Mouse (Mus musculus) layer of hippocampus, postnatal 25 days (tissue): ENCODE data around the gene Lce1m. TPM values are rescaled to one million over a fixed set of nuclear protein-coding genes. Genes with fewer than 3 reads are reported as not detected.
"Not testable (repeated sequence)": the region's sequence is repeated elsewhere in the genome, so short reads cannot be mapped to it uniquely, and the experiment has no call there.

Source experiments
- DNase-seq, 2 experiments: peaks; one replicate each; pipeline ENCODE4 v3.0.0; 2022; ENCODE audit warnings: mixed read lengths in 2 of 2, low spot score in 1 of 2; ENCODE audit errors: extremely low spot score in 1 of 2
- total RNA-seq, 2 experiments: library from RNA; stranded (reverse); gene quantifications; 2 replicates each; pipeline ENCODE4 v1.2.3; 2021

Lce1m gene
- not detected for total RNA-seq

GRCm38 (mm10) chr3:93018960-93019359 is at the start of gene Lce1m:
TSS of gene Lce1m (minus strand) at chr3:93019060.
- no peak for DNase-seq

- not testable (repeated sequence) for DNase-seq
These were observed 49.7 kb upstream of the Lce1m start, which contains the start of gene Gm4858 for GRCm38 (mm10) chr3:93068523-93068922. TSS of gene Gm4858 (plus strand) at chr3:93068823.

- peak in 1 of 2 experiments; percentile 16 for DNase-seq
These were observed 34.1 kb upstream of the Lce1m start for GRCm38 (mm10) chr3:93052826-93053474.

- DNase-seq, result no peak
These were observed 31.3 kb upstream of the Lce1m start for GRCm38 (mm10) chr3:93050182-93050581.

- peak in 1 of 2 experiments; percentile 14 for DNase-seq
These were observed 12.6 kb upstream of the Lce1m start for GRCm38 (mm10) chr3:93031450-93031849.

GRCm38 (mm10) chr3:93025486-93025885 is 6.6 kb upstream of the Lce1m start:
- no peak for DNase-seq

GRCm38 (mm10) chr3:93023411-93024184 is 4.7 kb upstream of the Lce1m start:
- DNase-seq, result no peak

GRCm38 (mm10) chr3:93021171-93021570 is 2.3 kb upstream of the Lce1m start:
- DNase-seq, result no peak

- no peak for DNase-seq
These were observed 3.3 kb downstream of the Lce1m start, which contains the start of gene Crct1 for GRCm38 (mm10) chr3:93015460-93016104. TSS of gene Crct1 (minus strand) at chr3:93015687.

- no peak for DNase-seq
These were observed 4.0 kb downstream of the Lce1m start for GRCm38 (mm10) chr3:93014871-93015270.

GRCm38 (mm10) chr3:93014378-93014801 is 4.5 kb downstream of the Lce1m start:
- peak; percentile 13 to 14 for DNase-seq

- DNase-seq, result no peak
These were observed 16.0 kb downstream of the Lce1m start for GRCm38 (mm10) chr3:93002843-93003242.

GRCm38 (mm10) chr3:93000621-93001020 is 18.2 kb downstream of the Lce1m start:
- DNase-seq, result no peak

GRCm38 (mm10) chr3:92998691-92999090 is 20.2 kb downstream of the Lce1m start:
- peak; percentile 56 to 74 for DNase-seq

- DNase-seq, result no peak
These were observed 26.9 kb downstream of the Lce1m start, which contains the start of gene Lce3f for GRCm38 (mm10) chr3:92991926-92992325. TSS of gene Lce3f (plus strand) at chr3:92992226.

- no peak for DNase-seq
These were observed 40.4 kb downstream of the Lce1m start for GRCm38 (mm10) chr3:92978484-92978883.

Other genes with a start within 250 kb of the Lce1m start
- gene Lce1i, start 240.2 kb downstream of the Lce1m start, total RNA-seq, result not detected
- not detected for gene Lce1j, start 228.5 kb downstream of the Lce1m start, total RNA-seq
- not detected for gene Lce1k, start 211.2 kb downstream of the Lce1m start, total RNA-seq
- gene Kprp, start 191.8 kb downstream of the Lce1m start, total RNA-seq, result not detected
- gene Lce1l, start 167.8 kb downstream of the Lce1m start, total RNA-seq, result not detected
- not detected for gene 2310050C09Rik, start 148.8 kb downstream of the Lce1m start, total RNA-seq
- gene Lce3a, start 92.8 kb downstream of the Lce1m start, total RNA-seq, result not detected
- gene Lce3b, start 86.1 kb downstream of the Lce1m start, total RNA-seq, result not detected
- gene Lce3c, start 74.6 kb downstream of the Lce1m start, total RNA-seq, result not detected
- not detected for gene Lce3d, start 61.7 kb downstream of the Lce1m start, total RNA-seq
- gene Lce3e, start 52.0 kb downstream of the Lce1m start, total RNA-seq, result not detected
- gene Lce3f, start 26.8 kb downstream of the Lce1m start, total RNA-seq, result not detected
- gene Crct1, start 3.4 kb downstream of the Lce1m start, total RNA-seq, result not detected
- gene Gm4858, start 49.8 kb upstream of the Lce1m start, total RNA-seq, result not detected
- not detected for gene Crnn, start 125.7 kb upstream of the Lce1m start, total RNA-seq
- gene Flg2, start 178.2 kb upstream of the Lce1m start, total RNA-seq, result not detected